Mouse (Mus musculus): ENCODE results near the gene Atmin.

GRCm38 (mm10) chr8:116922060-116922757 lies 21.0 kb upstream of the Atmin start:
- TF ChIP-seq TCF12 (IDR thresholded peaks at IDR 0.05; ENCODE audit: insufficient read depth, poor library complexity, severe bottlenecking) (no peak), POLR2A (IDR thresholded peaks at IDR 0.05; ENCODE audit: insufficient read length, low read depth) (no peak)

All from myocyte (in vitro differentiated cells).